ENCODE assay signal across 8 mouse cellular contexts in the genomic region with DNA sequence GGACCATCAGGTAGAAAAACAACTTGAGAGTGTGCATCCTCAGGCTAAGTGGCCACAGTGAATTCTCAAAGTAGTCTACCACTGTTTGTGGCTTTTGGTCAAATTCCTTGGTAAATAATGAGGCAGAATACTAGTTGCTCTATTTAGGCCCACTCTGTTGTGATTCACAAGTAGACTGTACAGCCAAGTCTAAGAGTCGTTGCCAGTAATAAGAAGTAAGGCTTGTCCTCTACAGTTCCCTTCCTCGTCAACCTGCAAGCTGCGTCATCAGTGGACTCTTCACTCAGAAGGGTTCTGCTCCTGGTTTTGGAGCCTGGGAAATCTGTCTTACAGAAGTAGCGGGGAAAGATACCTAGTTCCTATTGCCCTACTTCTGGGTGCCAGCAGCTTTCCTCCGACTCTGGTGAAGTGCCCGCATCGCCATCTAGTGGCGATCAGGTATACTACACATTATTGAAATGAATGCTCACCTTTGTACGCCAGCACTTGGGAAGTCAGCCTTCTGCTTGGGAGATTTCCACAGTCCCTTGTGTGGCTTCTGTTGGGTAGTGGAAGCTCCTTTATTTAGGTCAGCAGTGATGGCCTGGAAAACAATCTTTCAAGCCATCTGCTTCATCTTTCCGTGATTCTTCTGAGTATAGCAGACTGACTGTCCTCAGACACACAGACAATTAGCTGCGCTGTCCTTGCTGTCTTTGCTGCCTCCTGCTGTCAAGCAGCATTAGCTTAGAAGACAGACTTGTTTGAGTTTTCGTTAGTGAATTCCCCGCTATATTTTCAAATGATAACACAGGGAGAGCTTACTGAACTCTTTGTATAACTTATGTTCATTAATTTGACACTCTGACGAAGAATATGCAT.
DNase-seq lines count a peak whose midpoint lies in the region; ATAC-seq and TF ChIP-seq lines count a peak whose summit lies in the region.

No protein-coding gene starts in this region.

- H3K4me1 ChIP-seq in G1E (ENCODE audit: insufficient read depth, low read depth, low read length): no peaks in the 10 kb centered on the region
- H3K4me1 ChIP-seq in forebrain, embryonic 14.5 days (ENCODE audit: control insufficient read depth, insufficient read depth, low read length): no peaks in the 10 kb centered on the region
- 0 out of 2 replicates have a peak, but pooled peaks cover 2% of the 10 kb centered on the region for H3K4me1 ChIP-seq in olfactory bulb, adult 2 months (ENCODE audit: control insufficient read depth, insufficient read depth, low read length)

- no peak overlapping the region for H3K4me2 ChIP-seq in forebrain, embryonic 14.5 days (ENCODE audit: low read length)

- peak; percentile 80 for TF ChIP-seq CTCF in G1E (IDR thresholded peaks at IDR 0.05; ENCODE audit: low read depth, low read length)
- peak; percentile 62 for TF ChIP-seq CTCF in olfactory bulb, adult 2 months (IDR thresholded peaks at IDR 0.05; ENCODE audit: insufficient read depth, low read depth, low read length)

- H3K36me3 ChIP-seq in G1E (replicated peaks): peaks cover 26% of the 10 kb centered on the region
- no peaks in the 10 kb centered on the region for H3K36me3 ChIP-seq in forebrain, embryonic 14.5 days (ENCODE audit: control insufficient read depth, insufficient read depth, low read length)

- TF ChIP-seq POLR2A in olfactory bulb, adult 2 months (IDR thresholded peaks at IDR 0.05; ENCODE audit: insufficient read depth, low read depth, low read length): no peak

- peak; percentile 66 for ATAC-seq in G1E (ENCODE audit: extremely low read depth, insufficient number of reproducible peaks, low FRiP score, poor library complexity, severe bottlenecking)
- ATAC-seq in forebrain, embryonic 14.5 days: peak; percentile 84

- no peak overlapping the region for H3K4me3 ChIP-seq in G1E (ENCODE audit: low read depth, low read length)
- H3K4me3 ChIP-seq in forebrain, embryonic 14.5 days (ENCODE audit: low read depth, low read length): no peak overlapping the region
- H3K4me3 ChIP-seq in olfactory bulb, adult 2 months (ENCODE audit: insufficient read depth, low read depth, low read length): no peak overlapping the region

- intact Hi-C loops in heart, postnatal 25 days (cut with DNase I): loop anchor here (1.0 to 5.0 kb wide), 2 partner anchors 260 to 439 kb away; partner anchors contain the start of gene Vwa8

- 26% methylated on average over 14 of the region's 14 CpGs for WGBS in forebrain, embryonic 14.5 days
- WGBS in large intestine, adult 2 months: 33% methylated on average over 14 of the region's 14 CpGs
- 17% methylated on average over 14 of the region's 14 CpGs for WGBS in olfactory bulb, adult 2 months

- H3K27me3 ChIP-seq in G1E (ENCODE audit: insufficient read depth, low read length): no peaks in the 10 kb centered on the region
- no peaks in the 10 kb centered on the region for H3K27me3 ChIP-seq in forebrain, embryonic 14.5 days (replicated peaks; ENCODE audit: control insufficient read depth, insufficient read depth, low read length)

- no peak overlapping the region for H3K27ac ChIP-seq in forebrain, embryonic 14.5 days (ENCODE audit: low read depth, low read length)
- H3K27ac ChIP-seq in olfactory bulb, adult 2 months (ENCODE audit: insufficient read depth, low read depth, low read length): no peak overlapping the region

- DNase-seq in G1E (ENCODE audit: low spot score): peak; percentile 36
- DNase-seq in cerebellum, adult 11 months: peak; percentile 81
- peak; percentile 92 for DNase-seq in forebrain, embryonic 14.5 days (ENCODE audit: low spot score)
- DNase-seq in heart, postnatal 25 days (ENCODE audit: low spot score): peak; percentile 21
- peak; percentile 59 for DNase-seq in large intestine, adult 2 months (ENCODE audit: low read depth, low spot score)
- peak; percentile 56 to 75 for DNase-seq in lung, adult 18-20 months
- DNase-seq in thymus, postnatal 0 days (ENCODE audit: low spot score): peak; percentile 78

- H3K9me3 ChIP-seq in G1E (replicated peaks): peaks cover 3% of the 10 kb centered on the region; the same call in 1 of the 2 replicates
- no peaks in the 10 kb centered on the region for H3K9me3 ChIP-seq in forebrain, embryonic 14.5 days (replicated peaks; ENCODE audit: control insufficient read depth, low read length)

- no peak overlapping the region for H3K9ac ChIP-seq in forebrain, embryonic 14.5 days (ENCODE audit: low read length)

Comparison
In these comparisons a context has a peak if more than half of its experiments do, and no peak if none do; other contexts are left out.
1. DNase-seq: peak in every context shown above with its lines; median percentile 92 in forebrain, embryonic 14.5 days; 81 in cerebellum, adult 11 months; 78 in thymus, postnatal 0 days; 66 in lung, adult 18-20 months; 59 in large intestine, adult 2 months; 36 in G1E; 21 in heart, postnatal 25 days.